Mouse (Mus musculus) E14TG2a.4 (cell line): ENCODE data around the gene Rfx3.

Experiments used
- CTCF ChIP-seq: conservative IDR thresholded peaks from 2 replicates; pipeline ENCODE4 v1.5.1; 2014; ENCODE audit warnings: low read length
- POU5F1 ChIP-seq: IDR thresholded peaks from 2 replicates; pipeline ENCODE4 v1.6.1; 2014; ENCODE audit warnings: low read length, borderline replicate concordance

- TF ChIP-seq CTCF (no peak), POU5F1 (no peak)
Observed at GRCm38 (mm10) chr19:27901693-27902092, 109.3 kb downstream of the Rfx3 start.
